Mouse (Mus musculus): Measurements from ENCODE around the gene Oprm1. TPM values are rescaled to one million over a fixed set of nuclear protein-coding genes. Genes with fewer than 3 reads are reported as not detected.

The Oprm1 gene
- polyA plus RNA-seq, 1 experiment from 2014 or later, result 2.0 TPM

Other genes with a start within 250 kb of the Oprm1 start
- not detected in 2 replicates for gene Gm10945, start 3.3 kb downstream of the Oprm1 start, polyA plus RNA-seq (2015; fragmentation: Nextera tagmentation; extraction: Ambion mirVana)